Mouse (Mus musculus): ENCODE data around the gene Ankrd31. TPM values are rescaled to one million over a fixed set of nuclear protein-coding genes. Genes with fewer than 3 reads are reported as not detected.

Gene Ankrd31
- total and polyA plus RNA-seq, 3 experiments = not detected

- peak; percentile 74 for DNase-seq (ENCODE audit: low read depth, low spot score)
Observed at GRCm38 (mm10) chr13:96855191-96855590, 107.1 kb downstream of the Ankrd31 start.

GRCm38 (mm10) chr13:96859161-96859560 lies 111.1 kb downstream of the Ankrd31 start:
- H3K9ac ChIP-seq (ENCODE audit: control insufficient read depth, low read depth, low read length, poor library complexity, severe bottlenecking) = no peak overlapping the region
- TF ChIP-seq ZMIZ1 (IDR thresholded peaks at IDR 0.05; ENCODE audit: low read depth, low read length) (no peak), MAFK (IDR thresholded peaks at IDR 0.05; ENCODE audit: borderline replicate concordance, low read depth, low read length) (no peak), POLR2AphosphoS5 (IDR thresholded peaks at IDR 0.05; ENCODE audit: borderline replicate concordance, low read depth, low read length) (no peak), POLR2AphosphoS2 (IDR thresholded peaks at IDR 0.05; ENCODE audit: low read length) (no peak), HCFC1 (IDR thresholded peaks at IDR 0.05; ENCODE audit: low read depth, low read length) (no peak), RAD21 (IDR thresholded peaks at IDR 0.05; ENCODE audit: low read depth, low read length) (no peak), KAT2A (conservative IDR thresholded peaks at IDR 0.05; ENCODE audit: low read depth, low read length) (no peak), ZNF384 (IDR thresholded peaks at IDR 0.05; ENCODE audit: low read depth, low read length) (no peak), SIN3A (IDR thresholded peaks at IDR 0.05; ENCODE audit: low read length) (no peak), USF2 (IDR thresholded peaks at IDR 0.05; ENCODE audit: borderline replicate concordance in 1 of 2, insufficient read depth in 1 of 2, low read depth in 1 of 2, low read length in 2 of 2) (no peak), MEF2A (IDR thresholded peaks at IDR 0.05; ENCODE audit: extremely low read depth, insufficient replicate concordance, low read depth, low read length, poor library complexity, severe bottlenecking) (no peak), MAX (IDR thresholded peaks at IDR 0.05; ENCODE audit: low read length) (no peak), ELF1 (IDR thresholded peaks at IDR 0.05; ENCODE audit: low read depth, low read length) (no peak), TAL1 (IDR thresholded peaks at IDR 0.05; ENCODE audit: low read length) (no peak), MXI1 (IDR thresholded peaks at IDR 0.05; ENCODE audit: low read depth, low read length) (no peak), TCF12 (IDR thresholded peaks at IDR 0.05; ENCODE audit: low read depth, low read length) (no peak), SMC3 (IDR thresholded peaks at IDR 0.05; ENCODE audit: low read depth, low read length) (no peak)
- no peaks in the 10 kb centered on the region for H3K36me3 ChIP-seq (ENCODE audit: control insufficient read depth in 1 of 2, insufficient read depth in 2 of 2, low read length in 2 of 2)
- H3K4me1 ChIP-seq (ENCODE audit: control insufficient read depth in 1 of 2, insufficient read depth in 2 of 2, low read length in 2 of 2) = no peaks in the 10 kb centered on the region
- H3K27me3 ChIP-seq (ENCODE audit: control insufficient read depth in 1 of 2, insufficient read depth in 2 of 2, low read length in 2 of 2) = no peaks in the 10 kb centered on the region; a peak in 1 of 4 replicates
- no peak overlapping the region for H3K4me3 ChIP-seq (ENCODE audit: control insufficient read depth in 1 of 2, insufficient read depth in 1 of 2, low read depth in 2 of 2, low read length in 2 of 2)
- H3K9me3 ChIP-seq (replicated peaks; ENCODE audit: insufficient read depth, low read length) = no peaks in the 10 kb centered on the region
- DNase-seq (ENCODE audit: low read depth, low spot score) = no peak
- H3K79me2 ChIP-seq (ENCODE audit: control insufficient read depth, insufficient read depth, low read length, poor library complexity) = no peaks in the 10 kb centered on the region
- H3K27ac ChIP-seq (ENCODE audit: control insufficient read depth, low read depth, low read length) = no peak overlapping the region

More at GRCm38 (mm10) chr13:96855191-96855590, 107.1 kb downstream of the Ankrd31 start:
- Histone ChIP-seq H3K27me3 (ENCODE audit: control insufficient read depth in 1 of 2, insufficient read depth in 2 of 2, low read length in 2 of 2) (peaks cover 0 to under 1% of the 10 kb centered on the region in 2 experiments; a peak in 1 of 4 replicates), H3K27ac (ENCODE audit: control insufficient read depth, low read depth, low read length) (no peak overlapping the region), H3K36me3 (ENCODE audit: control insufficient read depth in 1 of 2, insufficient read depth in 2 of 2, low read length in 2 of 2) (peaks cover 0 to 4% of the 10 kb centered on the region in 2 experiments; a peak in 1 of 4 replicates), H3K79me2 (ENCODE audit: control insufficient read depth, insufficient read depth, low read length, poor library complexity) (no peaks in the 10 kb centered on the region), H3K9me3 (replicated peaks; ENCODE audit: insufficient read depth, low read length) (no peaks in the 10 kb centered on the region), H3K4me3 (ENCODE audit: control insufficient read depth in 1 of 2, insufficient read depth in 1 of 2, low read depth in 2 of 2, low read length in 2 of 2) (no peak overlapping the region), H3K4me1 (ENCODE audit: control insufficient read depth in 1 of 2, insufficient read depth in 2 of 2, low read length in 2 of 2) (no peaks in the 10 kb centered on the region), H3K9ac (ENCODE audit: control insufficient read depth, low read depth, low read length, poor library complexity, severe bottlenecking) (no peak overlapping the region)
- TF ChIP-seq RAD21 (IDR thresholded peaks at IDR 0.05; ENCODE audit: low read depth, low read length) (peak; percentile 88), UBTF (IDR thresholded peaks at IDR 0.05; ENCODE audit: borderline replicate concordance, insufficient read depth, low read depth, low read length) (no peak), ZC3H11A (IDR thresholded peaks at IDR 0.05; ENCODE audit: low read depth, low read length) (peak; percentile 91), POLR2AphosphoS5 (IDR thresholded peaks at IDR 0.05; ENCODE audit: borderline replicate concordance, low read depth, low read length) (no peak), CTCF (IDR thresholded peaks at IDR 0.05 in 2 of 3, conservative IDR thresholded peaks at IDR 0.05 in 1 of 3; ENCODE audit: control insufficient read depth in 1 of 3, insufficient read depth in 1 of 3, low read depth in 2 of 3, low read length in 3 of 3, poor library complexity in 1 of 3, severe bottlenecking in 1 of 3) (peak; percentile 22 to 87 (median 56); a peak in 5 of 6 replicates), SMC3 (IDR thresholded peaks at IDR 0.05; ENCODE audit: low read depth, low read length) (peak; percentile 87)

Data from MEL (cell line).